Mouse (Mus musculus): ENCODE measurements around the gene Abcc9.

Gene Abcc9

GRCm38 (mm10) chr6:142701652-142702637 is at the start of gene Abcc9:
Gene Abcc9, minus strand, starts transcription at chr6:142702315.
- peak; percentile 20 for DNase-seq (ENCODE audit: low read depth, low spot score)

DNA sequence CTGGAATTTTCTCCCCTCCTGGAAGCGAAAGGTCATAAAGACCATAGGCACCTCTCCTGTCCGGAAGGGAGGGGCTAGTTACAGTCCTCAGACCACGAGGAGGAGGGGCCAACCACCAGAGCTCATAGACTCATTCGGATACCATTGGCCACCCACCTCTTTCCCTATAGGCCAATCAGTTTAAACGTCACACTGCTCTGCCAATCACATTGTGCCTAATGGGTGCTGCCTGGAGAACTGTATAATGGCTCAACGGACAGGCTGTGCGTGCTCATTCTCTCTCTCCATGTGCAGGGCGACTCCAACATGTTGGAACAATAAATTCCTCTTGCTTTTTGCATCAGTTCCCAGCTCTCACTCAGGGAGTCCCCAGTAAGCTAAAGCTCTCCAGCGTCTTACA is 49.2 kb upstream of the Abcc9 start:
- no peak for DNase-seq (ENCODE audit: low read depth, low spot score)

- DNase-seq (ENCODE audit: low read depth, low spot score), result no peak
Observed at GRCm38 (mm10) chr6:142748057-142748708, 46.1 kb upstream of the Abcc9 start.

- DNase-seq (ENCODE audit: low read depth, low spot score), result no peak
Observed at GRCm38 (mm10) chr6:142747165-142747564, 45.0 kb upstream of the Abcc9 start.

DNA sequence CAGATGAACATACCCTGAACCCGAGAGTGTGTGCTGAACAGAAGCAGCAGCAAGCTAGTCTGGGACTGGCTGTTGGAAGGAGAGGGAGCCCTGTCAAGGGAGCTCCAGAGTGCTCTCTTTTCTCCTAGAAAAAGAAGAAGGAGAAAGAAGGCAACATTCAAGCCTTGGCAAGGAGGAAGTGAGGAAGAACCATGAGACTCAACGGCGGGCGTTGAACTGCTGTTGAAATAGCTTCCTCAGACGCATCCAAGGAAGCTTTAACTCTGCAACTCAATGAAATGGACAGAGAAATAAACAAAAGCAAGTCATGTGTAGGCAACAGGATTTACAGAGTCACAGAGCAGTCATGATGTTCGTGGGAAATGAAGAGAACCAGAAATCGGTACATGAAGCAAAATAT is 44.6 kb upstream of the Abcc9 start:
- DNase-seq (ENCODE audit: low read depth, low spot score), result no peak

DNA sequence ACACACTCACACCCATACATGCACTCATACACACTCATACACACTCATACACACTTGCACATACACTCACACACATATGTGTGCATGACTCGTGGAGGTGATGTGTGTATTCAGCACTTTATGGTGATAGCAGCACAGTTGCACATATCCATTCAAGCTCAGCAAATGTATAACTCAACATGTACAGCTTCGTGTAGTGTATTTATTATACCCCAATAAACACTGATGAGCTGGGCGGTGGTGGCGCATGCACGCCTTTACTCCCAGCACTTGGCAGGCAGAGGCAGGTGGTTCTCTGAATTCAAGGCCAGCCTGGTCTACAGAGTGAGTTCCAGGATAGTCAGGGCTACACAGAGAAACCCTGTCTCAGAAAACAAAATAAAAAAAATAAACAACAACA is 43.4 kb upstream of the Abcc9 start:
- no peak for DNase-seq (ENCODE audit: low read depth, low spot score)

- no peak for DNase-seq (ENCODE audit: low read depth, low spot score)
Observed at GRCm38 (mm10) chr6:142743193-142743592, 41.1 kb upstream of the Abcc9 start.

GRCm38 (mm10) chr6:142741763-142742162 is 39.6 kb upstream of the Abcc9 start:
- no peak for DNase-seq (ENCODE audit: low read depth, low spot score)

GRCm38 (mm10) chr6:142738637-142739036 is 36.5 kb upstream of the Abcc9 start:
- DNase-seq (ENCODE audit: low read depth, low spot score), result no peak

DNA sequence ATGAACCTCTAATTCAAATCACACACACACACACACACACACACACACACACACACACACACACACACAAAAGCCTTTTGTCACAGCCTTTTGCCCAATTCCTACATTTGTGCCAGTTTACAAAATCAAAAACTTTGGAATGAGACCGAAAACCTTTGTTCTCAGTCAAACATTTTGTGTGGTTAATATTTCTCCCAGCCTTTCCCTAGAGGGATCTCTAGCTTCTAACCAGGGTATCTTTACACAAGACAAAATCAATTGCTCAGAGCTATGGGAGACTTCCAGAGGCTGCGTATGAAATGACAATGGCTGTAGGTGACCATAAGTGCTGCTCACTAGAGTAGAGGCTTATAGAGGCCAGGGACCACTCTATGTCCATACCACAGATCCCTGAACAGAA is 36.1 kb upstream of the Abcc9 start:
- DNase-seq (ENCODE audit: low read depth, low spot score), result no peak

DNA sequence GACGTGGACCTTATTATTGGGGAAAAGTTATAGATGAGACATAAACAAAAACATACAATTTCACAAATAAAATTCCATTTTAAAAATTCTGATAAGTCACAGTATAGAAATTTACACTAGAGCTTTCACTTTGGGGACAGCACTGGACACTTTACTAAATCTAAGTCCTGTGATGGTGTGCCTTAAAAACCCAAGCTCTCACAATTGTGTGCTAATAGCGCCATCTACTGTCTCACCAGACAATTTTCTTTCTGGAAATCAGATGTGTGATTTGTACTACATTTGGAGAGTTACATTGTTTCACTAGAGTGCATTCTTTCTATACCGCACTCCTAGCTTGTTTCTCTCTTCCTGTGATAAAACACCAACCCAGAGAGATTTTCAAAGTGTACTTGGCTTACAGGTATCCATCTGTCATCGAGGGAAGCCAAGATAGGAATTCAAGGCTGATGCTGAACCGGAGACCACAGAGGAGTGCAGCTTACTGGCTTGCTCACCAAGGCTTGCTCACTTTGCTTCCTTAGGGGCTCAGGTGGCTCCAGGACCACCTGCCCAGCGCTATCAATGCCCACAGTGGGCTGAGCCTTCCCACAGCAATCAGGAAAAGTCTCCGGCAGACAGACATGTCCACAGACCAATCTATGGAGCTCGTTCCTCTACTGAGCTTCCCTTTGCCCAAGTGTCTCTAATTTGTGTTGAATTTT is 33.3 kb upstream of the Abcc9 start:
- DNase-seq (ENCODE audit: low read depth, low spot score), result no peak

DNA sequence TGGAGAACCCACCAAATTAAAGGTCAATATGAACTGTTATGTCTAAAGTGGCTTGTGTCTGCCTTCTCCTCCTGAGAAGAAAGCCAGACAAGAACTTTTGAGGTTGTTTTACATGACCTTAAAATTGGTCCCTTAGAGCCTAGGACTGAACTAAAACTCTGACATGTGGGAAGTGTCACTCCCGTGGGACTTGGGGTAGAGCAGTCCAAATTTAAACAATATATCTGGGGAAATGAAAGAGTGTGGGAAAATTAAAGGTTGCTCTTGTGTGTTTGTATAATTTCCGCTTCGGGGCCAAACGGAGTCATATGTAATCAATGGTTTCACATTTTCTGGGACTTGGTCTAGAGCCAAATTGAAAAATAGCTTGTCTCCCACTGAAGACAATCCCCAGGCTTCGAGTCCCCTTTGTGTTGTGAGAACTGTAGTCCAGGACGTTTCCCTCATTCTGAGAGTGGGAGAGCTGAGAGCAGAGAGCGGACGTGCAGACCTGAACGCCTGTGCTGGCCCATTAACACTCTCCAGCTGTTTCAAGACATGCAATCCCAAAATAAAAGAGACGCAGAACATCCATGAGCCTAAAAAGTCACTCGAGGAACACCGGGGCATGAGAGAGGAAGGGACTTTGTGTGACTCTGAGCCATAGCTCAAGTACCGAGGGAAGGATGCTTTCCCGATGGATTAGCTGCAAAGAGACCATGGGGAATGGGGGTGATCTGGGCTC is 30.6 kb upstream of the Abcc9 start:
- DNase-seq (ENCODE audit: low read depth, low spot score), result no peak

DNA sequence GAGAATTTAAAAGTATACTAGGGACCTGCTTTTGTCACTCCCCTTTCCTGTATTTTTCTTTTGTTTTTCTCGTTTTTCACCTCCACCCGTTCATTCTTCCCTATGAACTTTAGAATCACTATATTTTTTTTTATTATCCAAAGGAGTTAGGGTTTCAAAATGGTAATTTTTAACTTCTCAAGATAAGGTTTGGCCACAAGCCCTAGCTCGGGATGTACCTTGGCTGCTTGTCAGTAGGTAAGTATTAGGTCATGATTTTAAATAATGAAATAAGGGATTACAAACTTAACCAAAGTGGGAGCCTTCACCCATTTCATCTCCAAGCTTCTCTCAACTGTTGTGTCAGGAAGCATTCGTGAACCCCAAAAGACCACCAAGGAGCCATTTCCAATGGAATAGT is 23.9 kb upstream of the Abcc9 start:
- DNase-seq (ENCODE audit: low read depth, low spot score), result no peak

GRCm38 (mm10) chr6:142721731-142722130 is 19.6 kb upstream of the Abcc9 start:
- no peak for DNase-seq (ENCODE audit: low read depth, low spot score)

GRCm38 (mm10) chr6:142720641-142721040 is 18.5 kb upstream of the Abcc9 start:
- DNase-seq (ENCODE audit: low read depth, low spot score), result no peak

DNA sequence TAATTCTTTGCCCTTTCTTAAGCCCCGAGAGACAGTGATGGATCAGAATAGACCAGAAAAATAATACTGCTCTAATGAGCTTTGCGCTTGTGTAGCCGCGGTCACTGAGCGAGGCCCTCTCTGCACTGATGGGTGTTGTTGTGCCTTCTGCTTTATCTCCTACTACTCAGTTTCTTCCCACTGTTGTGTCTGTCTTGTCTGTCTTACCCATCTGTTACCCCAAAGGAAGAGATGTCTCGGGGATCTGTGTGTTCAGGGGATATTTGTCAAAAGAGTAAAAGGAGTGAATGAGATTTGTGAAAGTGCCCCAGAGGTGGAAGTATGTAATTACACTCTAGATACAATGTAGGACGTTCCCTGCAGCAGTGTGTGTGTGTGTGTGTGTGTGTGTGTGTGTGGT is 16.1 kb upstream of the Abcc9 start:
- DNase-seq (ENCODE audit: low read depth, low spot score), result no peak

- no peak for DNase-seq (ENCODE audit: low read depth, low spot score)
Observed at GRCm38 (mm10) chr6:142717186-142717585, 15.1 kb upstream of the Abcc9 start.

GRCm38 (mm10) chr6:142715026-142715425 is 12.9 kb upstream of the Abcc9 start:
- DNase-seq (ENCODE audit: low read depth, low spot score), result no peak

DNA sequence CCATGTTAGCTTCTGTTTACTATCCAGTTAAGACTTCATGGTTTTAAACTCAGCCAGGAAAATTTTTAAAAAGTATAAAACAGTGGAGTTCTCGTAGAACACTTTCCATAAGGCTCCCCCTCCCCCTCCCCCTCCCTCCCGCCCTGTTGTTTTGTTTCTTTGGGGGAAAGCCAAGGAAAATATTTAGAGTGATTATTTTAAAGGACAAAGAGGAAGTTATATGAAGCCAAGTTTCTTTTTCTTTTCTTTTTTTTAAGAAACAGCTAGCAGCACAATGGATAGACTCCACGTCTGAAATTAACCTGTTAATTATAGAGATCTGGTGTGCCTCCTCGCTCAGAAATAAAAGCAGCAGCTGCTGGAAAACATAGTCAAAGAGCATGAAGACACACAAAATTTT is 9.0 kb upstream of the Abcc9 start:
- DNase-seq (ENCODE audit: low read depth, low spot score), result no peak

DNA sequence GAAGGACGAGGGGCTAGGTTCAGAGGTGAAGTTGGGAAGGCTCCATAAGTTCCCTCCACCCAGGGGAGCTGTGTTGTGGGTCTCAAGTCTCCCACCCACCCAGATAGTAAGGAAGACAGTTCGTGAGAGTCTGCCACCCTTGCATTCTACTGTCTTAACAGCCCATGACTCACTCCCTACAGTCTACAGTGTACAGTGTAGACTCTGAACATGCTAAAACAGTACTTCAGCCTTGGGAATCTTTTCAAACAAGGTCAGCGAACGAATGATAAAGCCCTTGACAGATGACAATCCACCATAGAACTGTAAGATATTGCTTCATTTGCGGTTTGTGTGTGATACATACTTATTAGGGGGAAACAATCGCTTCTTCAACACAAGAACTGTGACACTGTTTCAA is 8.6 kb upstream of the Abcc9 start:
- DNase-seq (ENCODE audit: low read depth, low spot score), result no peak

DNA sequence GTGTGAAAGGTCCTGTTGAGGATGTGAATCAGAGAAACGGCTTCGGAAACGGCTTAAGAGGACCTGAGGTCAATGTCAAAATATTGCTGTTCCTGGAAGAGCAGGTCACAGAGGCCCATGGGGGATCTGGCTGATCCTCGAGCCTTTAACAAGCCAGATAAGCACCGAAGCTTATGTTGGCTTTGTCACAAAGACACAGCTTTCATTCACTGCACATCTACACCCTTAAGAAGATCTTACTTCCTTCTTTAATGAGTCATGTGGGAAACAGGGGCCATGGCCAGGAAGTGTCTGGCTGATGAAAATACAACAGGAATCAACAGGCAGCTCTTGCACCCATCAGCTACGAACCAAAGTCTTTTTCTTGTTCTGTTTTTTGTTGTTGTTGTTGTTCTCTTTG is 6.3 kb upstream of the Abcc9 start:
- DNase-seq (ENCODE audit: low read depth, low spot score), result no peak

GRCm38 (mm10) chr6:142706688-142707087 is 4.6 kb upstream of the Abcc9 start:
- DNase-seq (ENCODE audit: low read depth, low spot score), result no peak

Data from embryo, embryonic 11.5 days (tissue).